Mouse (Mus musculus) forebrain, embryonic 10.5 days (tissue): ENCODE measurements around the gene Itm2b. TPM values are rescaled to one million over a fixed set of nuclear protein-coding genes. Genes with fewer than 3 reads are reported as not detected.

ENCODE experiments used
- DNase-seq: peaks from one replicate; pipeline ENCODE4 v3.0.0-alpha.2; 2017; ENCODE audit warnings: low spot score; ENCODE audit errors: extremely low spot score
- H3K27ac ChIP-seq: fragments of 300-500 bp; sonication (generic); 2 replicates; pipeline ENCODE4 v1.5.1; 2016; ENCODE audit warnings: mild to moderate bottlenecking
- H3K27me3 ChIP-seq: fragments of 300-500 bp; sonication (generic); 2 replicates; pipeline ENCODE4 v1.6.1; 2016; ENCODE audit warnings: mild to moderate bottlenecking; ENCODE audit not compliant: poor library complexity, severe bottlenecking
- H3K36me3 ChIP-seq: fragments of 300-500 bp; sonication (generic); replicated peaks from 2 replicates; pipeline ENCODE4 v1.6.1; 2016; ENCODE audit warnings: mild to moderate bottlenecking, moderate library complexity
- H3K4me1 ChIP-seq: fragments of 300-500 bp; sonication (generic); 2 replicates; pipeline ENCODE4 v1.6.1; 2016
- H3K4me3 ChIP-seq: fragments of 300-500 bp; sonication (generic); 2 replicates; pipeline ENCODE4 v1.5.1; 2016; ENCODE audit warnings: mild to moderate bottlenecking, moderate library complexity
- H3K9me3 ChIP-seq: fragments of 300-500 bp; sonication (generic); 2 replicates; pipeline ENCODE4 v1.6.1; 2016; ENCODE audit warnings: mild to moderate bottlenecking, moderate library complexity
- WGBS: fragments of 180-500 bp; shearing (Covaris S2); methylation state at CpG from one replicate; pipeline ENCODE4 v1.1.7; 2016; 5-methylcytosine and 5-hydroxymethylcytosine counted together
- polyA plus RNA-seq: library from polyadenylated mRNA; unstranded; fragments of >200 nt; fragmentation: Nextera tagmentation; extraction: Ambion mirVana; gene quantifications from 2 replicates; pipeline ENCODE4 v1.2.1, GENCODE M21; 2016

Gene Itm2b
- polyA plus RNA-seq, 1 experiment from 2014 or later = 209 TPM

DNA sequence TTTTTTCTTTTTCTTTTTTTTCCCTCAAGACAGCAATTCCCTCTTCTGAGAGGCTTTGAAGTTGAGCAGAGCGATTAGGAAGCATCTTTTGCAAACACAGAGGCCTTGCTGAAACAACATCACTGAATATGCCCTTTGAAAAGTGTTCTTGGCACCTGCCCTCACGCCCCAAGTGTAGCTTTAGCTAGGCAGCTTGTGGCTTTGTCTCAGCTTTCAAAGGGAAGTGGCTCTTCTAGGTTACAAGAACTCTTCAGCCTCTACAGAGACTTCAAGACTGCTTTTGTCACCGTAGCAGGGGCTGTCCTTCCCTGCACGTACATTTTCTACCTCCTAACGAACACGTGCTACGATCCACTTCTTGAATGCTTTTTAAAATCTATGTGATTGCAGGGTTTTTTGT is 4.0 kb upstream of the Itm2b start:
- no peak for DNase-seq
- H3K36me3 ChIP-seq = no peaks in the 10 kb centered on the region
- 58% methylated on average over 7 of the region's 7 CpGs for WGBS
- H3K4me3 ChIP-seq = no peak overlapping the region
- H3K27ac ChIP-seq = no peak overlapping the region
- no peaks in the 10 kb centered on the region for H3K9me3 ChIP-seq
- peaks cover 7% of the 10 kb centered on the region; the same call in 1 of the 2 replicates for H3K27me3 ChIP-seq
- H3K4me1 ChIP-seq = peaks cover 26% of the 10 kb centered on the region

DNA sequence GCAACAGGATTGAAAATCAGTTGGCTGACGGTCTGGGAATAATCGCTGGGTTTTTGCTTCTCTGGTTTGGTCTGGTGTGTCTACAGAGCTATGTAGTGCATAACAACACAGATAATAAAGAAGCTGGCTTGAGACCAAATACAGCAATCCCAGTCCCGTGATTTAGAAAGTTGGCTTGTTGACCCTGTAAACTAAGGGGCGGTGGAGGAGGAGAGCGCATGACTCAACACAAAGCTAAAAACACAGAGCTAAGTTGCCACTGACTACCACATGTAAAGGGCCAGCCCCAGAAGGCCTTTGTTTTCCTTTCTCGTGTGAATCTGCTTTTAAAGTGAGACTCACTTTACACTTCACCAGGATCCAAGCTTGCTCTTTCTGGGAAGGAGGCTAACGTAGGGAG is 3.5 kb upstream of the Itm2b start:
- no peaks in the 10 kb centered on the region for H3K9me3 ChIP-seq
- H3K27ac ChIP-seq = peak overlapping the region; percentile 68
- DNase-seq = no peak
- 78% methylated on average over 7 of the region's 7 CpGs for WGBS
- peaks cover 31% of the 10 kb centered on the region for H3K4me1 ChIP-seq
- peaks cover 7% of the 10 kb centered on the region; the same call in 1 of the 2 replicates for H3K27me3 ChIP-seq
- no peak overlapping the region for H3K4me3 ChIP-seq
- no peaks in the 10 kb centered on the region for H3K36me3 ChIP-seq

DNA sequence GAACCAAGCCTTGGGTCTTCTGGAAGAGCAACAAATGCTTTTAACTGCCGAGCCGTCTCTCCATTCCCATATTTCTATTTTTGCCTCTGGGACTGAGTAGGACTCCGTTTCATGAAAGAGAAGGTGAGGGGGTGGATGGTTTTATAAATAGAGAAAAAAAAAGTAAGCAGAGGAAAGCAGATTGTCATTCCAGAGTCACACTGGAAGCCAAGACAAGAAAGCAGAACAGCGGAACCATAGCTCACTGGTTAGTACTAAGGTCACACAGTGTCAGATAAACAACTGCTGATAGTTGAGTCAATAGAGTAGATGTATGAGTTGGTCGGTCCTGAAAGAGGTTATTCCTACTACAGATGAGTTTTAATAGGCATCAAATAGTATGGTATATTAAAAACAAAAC is 1.4 kb upstream of the Itm2b start:
- H3K27me3 ChIP-seq = peaks cover 7% of the 10 kb centered on the region; the same call in 1 of the 2 replicates
- H3K36me3 ChIP-seq = no peaks in the 10 kb centered on the region
- no peak for DNase-seq
- H3K9me3 ChIP-seq = no peaks in the 10 kb centered on the region
- 87% methylated on average over 5 of the region's 5 CpGs for WGBS
- H3K4me3 ChIP-seq = no peak overlapping the region
- no peak overlapping the region for H3K27ac ChIP-seq
- H3K4me1 ChIP-seq = peaks cover 51% of the 10 kb centered on the region

DNA sequence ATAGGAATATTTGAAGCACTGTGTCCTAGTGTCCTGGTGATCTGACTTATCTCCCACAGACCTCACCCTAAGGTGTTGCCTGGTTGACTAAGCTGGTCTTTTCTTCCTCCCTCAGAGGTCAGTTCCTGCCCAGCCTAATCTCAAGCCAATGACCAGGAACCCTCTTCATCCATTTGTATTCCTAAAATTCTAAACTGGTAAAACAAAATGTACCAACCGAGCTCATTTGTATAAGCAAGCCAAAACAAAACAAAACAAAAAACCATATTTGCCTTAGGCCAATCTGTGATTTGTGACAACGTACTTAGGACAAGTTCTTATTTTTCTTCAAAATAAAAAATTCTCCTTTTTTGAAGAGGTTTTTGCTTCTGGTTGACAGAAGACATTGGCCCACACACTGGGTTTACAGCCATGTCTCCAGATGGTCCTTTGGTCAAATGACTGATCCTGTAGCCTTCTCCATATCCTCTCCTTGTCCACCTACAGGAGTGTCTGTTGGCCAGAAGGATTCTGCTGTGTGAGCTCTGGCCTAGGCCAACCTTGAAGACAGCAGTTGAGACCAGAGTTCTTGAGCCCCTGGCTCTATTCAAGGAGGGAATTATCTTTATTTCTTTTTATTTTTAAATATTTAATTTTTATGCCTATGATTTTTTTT is 758 bp upstream of the Itm2b start:
- peak overlapping the region; percentile 96 for H3K4me3 ChIP-seq
- H3K27ac ChIP-seq = peak overlapping the region; percentile 96

DNA sequence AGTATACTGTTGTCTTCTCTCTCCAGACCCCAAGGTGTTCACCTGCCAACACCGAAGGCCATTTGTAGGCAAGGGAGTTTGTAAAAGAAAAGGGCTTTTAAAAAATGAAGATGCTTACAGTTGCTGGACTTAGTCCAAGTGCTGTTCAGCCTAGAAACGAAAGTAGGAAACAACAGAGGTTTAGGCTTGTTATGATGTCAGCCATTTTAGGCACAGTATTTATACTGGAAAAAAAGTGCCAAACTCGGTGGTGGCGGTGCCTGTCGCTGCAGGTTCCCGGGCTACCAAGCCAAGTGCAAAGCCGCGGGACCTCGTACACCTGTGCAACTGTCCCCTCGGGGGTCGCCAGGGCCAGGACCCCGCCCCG is 560 bp downstream of the Itm2b start:
- H3K36me3 ChIP-seq = 0 out of 2 replicates have a peak, but pooled peaks cover 1% of the 10 kb centered on the region
- WGBS = 1% methylated on average over 13 of the region's 13 CpGs
- H3K9me3 ChIP-seq = no peaks in the 10 kb centered on the region
- peak overlapping the region; percentile 96 for H3K4me3 ChIP-seq
- H3K4me1 ChIP-seq = peaks cover 52% of the 10 kb centered on the region
- DNase-seq = no peak
- H3K27me3 ChIP-seq = no peaks in the 10 kb centered on the region
- H3K27ac ChIP-seq = peak overlapping the region; percentile 96

More for the DNA sequence above, 758 bp upstream of the Itm2b start:
- Histone ChIP-seq H3K27me3 (peaks cover 7% of the 10 kb centered on the region; the same call in 1 of the 2 replicates), H3K4me1 (peaks cover 52% of the 10 kb centered on the region), H3K9me3 (no peaks in the 10 kb centered on the region), H3K36me3 (no peaks in the 10 kb centered on the region)
- DNase-seq = no peak
- WGBS = 82% methylated on average over 2 of the region's 2 CpGs

DNA sequence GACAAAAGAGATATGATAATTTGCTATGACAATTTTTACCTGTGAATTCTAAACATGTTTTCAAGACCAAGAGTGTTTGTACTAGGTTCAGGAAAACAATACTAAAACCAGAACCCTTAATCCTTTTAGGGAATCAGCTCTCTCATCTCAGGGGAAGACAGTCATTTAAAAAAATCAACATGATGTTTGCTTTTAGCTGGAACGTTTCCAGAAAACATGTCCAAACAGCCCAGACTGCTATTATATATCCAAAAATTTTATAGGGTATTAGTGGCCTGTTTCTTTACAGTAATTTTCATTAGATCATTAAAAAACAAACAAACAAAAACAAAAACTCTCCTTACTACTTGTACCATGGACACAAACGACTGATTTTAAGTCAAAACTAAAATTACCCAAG is 1.3 kb downstream of the Itm2b start:
- no peak overlapping the region for H3K27ac ChIP-seq
- no peak for DNase-seq
- peaks cover 7% of the 10 kb centered on the region for H3K36me3 ChIP-seq
- peaks cover 46% of the 10 kb centered on the region for H3K4me1 ChIP-seq
- no peaks in the 10 kb centered on the region for H3K27me3 ChIP-seq
- H3K9me3 ChIP-seq = no peaks in the 10 kb centered on the region
- 61% methylated on average over 2 of the region's 2 CpGs for WGBS
- H3K4me3 ChIP-seq = peak overlapping the region; percentile 96

DNA sequence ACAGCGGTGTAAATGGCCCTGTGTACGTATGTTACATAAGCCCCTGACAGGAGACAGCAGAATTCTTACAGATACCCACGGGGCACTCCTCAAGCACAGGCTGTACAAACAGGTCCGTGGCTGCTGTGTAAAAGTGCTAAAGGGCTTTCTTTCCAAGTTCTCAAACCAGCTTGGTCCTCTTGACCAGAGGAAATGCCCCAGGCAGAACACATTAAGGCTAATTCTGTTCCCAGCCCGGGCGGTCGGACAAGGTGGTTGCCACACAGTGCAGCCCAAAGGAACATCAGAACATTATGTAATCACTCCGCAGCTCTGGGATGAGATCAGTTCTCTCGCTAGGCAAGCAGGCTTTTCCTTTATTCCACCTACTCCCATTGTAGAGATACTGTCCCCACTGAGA is 2.4 kb downstream of the Itm2b start:
- WGBS = 76% methylated on average over 9 of the region's 9 CpGs
- no peak for DNase-seq

DNA sequence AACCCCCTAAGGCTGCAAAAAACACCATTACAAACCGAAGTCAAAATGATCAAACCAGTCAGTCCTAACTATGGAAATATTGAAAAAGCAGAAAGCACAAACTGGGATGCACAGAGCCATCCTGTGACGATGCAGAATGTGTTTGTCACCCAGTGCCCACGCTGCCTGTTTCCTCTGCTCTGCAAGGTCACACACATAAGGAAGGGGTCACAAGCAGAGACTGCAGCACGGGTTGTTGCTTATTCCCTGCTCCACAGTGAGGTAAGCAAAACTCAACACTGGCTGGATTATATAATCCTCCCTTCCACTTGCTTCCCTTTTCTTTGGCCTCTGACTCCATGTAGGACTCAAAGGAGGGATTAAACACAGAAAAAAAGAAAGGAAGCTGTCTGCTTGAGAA is 3.5 kb downstream of the Itm2b start:
- peaks cover 17% of the 10 kb centered on the region for H3K36me3 ChIP-seq
- no peak overlapping the region for H3K4me3 ChIP-seq
- H3K27ac ChIP-seq = no peak overlapping the region
- H3K27me3 ChIP-seq = no peaks in the 10 kb centered on the region
- no peak for DNase-seq
- 74% methylated on average over 4 of the region's 4 CpGs for WGBS
- H3K4me1 ChIP-seq = peaks cover 40% of the 10 kb centered on the region
- no peaks in the 10 kb centered on the region for H3K9me3 ChIP-seq

More for the DNA sequence above, 2.4 kb downstream of the Itm2b start:
- Histone ChIP-seq H3K36me3 (peaks cover 17% of the 10 kb centered on the region), H3K27me3 (no peaks in the 10 kb centered on the region), H3K27ac (0 out of 2 replicates have a peak overlapping the region, but pooled peaks have one; percentile 11), H3K4me3 (peak overlapping the region; percentile 30; the same call in 1 of the 2 replicates), H3K4me1 (peaks cover 40% of the 10 kb centered on the region), H3K9me3 (no peaks in the 10 kb centered on the region)

DNA sequence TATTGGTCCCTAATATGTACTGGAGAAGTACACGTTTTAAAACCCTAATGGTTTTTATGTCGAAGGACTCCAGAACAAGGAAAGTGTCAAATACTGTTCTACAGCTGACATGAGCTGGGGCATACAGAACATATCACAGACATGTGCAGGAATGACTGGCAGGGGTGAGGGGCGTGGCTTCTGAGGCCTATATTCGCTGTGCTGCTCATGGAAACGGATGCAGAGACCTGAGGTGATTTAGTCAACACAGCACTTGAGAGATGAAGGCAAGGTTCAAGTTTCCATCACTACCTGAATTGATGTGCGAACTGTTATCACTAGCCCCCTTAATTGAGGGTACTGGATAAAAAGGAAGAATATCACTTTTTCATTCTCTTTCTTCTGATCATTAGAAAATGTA is 7.3 kb downstream of the Itm2b start:
- Histone ChIP-seq H3K36me3 (peaks cover 19% of the 10 kb centered on the region), H3K27ac (no peak overlapping the region), H3K4me1 (peaks cover 20% of the 10 kb centered on the region), H3K9me3 (no peaks in the 10 kb centered on the region), H3K4me3 (no peak overlapping the region), H3K27me3 (no peaks in the 10 kb centered on the region)
- WGBS = 89% methylated on average over 6 of the region's 6 CpGs
- DNase-seq = no peak

DNA sequence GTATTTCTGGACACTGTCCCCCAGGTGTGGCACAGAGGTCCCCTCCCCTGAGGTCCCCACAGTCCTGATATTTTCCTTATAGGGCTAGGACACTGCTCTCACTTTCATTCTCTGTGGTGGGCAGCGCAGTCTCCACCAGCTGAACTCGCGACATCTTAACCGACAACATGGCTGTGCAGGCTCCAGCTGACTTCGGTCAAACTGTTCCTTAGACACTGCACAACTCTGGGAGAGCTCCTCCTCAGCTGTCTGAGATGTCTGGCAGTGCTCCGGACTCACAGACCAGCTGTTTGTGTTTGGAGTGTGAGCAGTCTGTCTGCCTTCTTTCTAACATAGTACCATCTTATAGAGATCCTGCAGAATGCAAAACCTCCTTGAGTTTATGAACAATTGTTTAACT is 8.2 kb downstream of the Itm2b start:
- WGBS = 93% methylated on average over 6 of the region's 6 CpGs
- DNase-seq = no peak
- H3K36me3 ChIP-seq = peaks cover 19% of the 10 kb centered on the region

DNA sequence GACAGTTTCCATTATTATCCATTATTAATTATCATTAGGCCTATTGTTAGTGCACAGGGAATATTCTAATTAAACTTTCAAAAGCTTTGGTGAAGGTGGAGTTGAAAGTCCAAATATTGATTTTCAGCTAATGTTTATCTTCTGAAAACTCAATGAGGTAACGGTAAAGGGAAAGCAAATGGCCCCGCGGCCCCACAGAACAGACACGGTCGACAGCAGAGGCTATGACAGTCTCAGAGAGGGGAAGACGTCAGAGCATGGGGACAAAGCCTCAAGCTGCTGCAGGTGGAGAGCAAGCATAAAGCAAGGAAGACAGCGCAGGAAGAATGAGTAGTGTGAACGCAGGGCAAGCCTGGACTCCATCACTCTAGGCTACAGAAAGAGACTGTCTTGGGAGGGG is 9.2 kb downstream of the Itm2b start:
- H3K4me3 ChIP-seq = no peak overlapping the region
- no peaks in the 10 kb centered on the region for H3K27me3 ChIP-seq
- H3K27ac ChIP-seq = no peak overlapping the region
- WGBS = 76% methylated on average over 8 of the region's 8 CpGs
- no peaks in the 10 kb centered on the region for H3K9me3 ChIP-seq
- DNase-seq = no peak
- peaks cover 24% of the 10 kb centered on the region for H3K36me3 ChIP-seq
- H3K4me1 ChIP-seq = peaks cover 7% of the 10 kb centered on the region

More for the DNA sequence above, 8.2 kb downstream of the Itm2b start:
- Histone ChIP-seq H3K4me1 (peaks cover 11% of the 10 kb centered on the region), H3K9me3 (no peaks in the 10 kb centered on the region), H3K4me3 (no peak overlapping the region), H3K27ac (no peak overlapping the region), H3K27me3 (no peaks in the 10 kb centered on the region)

DNA sequence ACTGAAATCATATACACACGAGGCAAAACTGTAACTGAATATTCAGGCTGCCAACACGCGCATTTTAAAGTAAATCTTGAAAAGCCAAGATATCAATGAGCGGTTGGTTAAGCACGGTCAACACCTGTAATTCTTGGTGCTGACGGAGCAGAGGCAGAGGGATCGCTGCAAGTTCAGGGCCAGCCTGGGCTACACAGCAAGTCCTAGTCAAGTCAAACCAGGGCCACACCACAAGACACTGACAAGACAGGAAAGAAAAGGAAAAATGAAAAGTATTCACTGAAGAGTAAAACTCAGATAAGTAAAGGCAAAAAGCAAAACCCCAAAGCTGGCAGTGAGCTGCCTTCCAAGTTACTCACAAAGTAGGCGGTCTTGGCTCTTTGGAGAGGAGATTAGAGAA is 9.6 kb downstream of the Itm2b start:
- peaks cover 26% of the 10 kb centered on the region for H3K36me3 ChIP-seq
- H3K27me3 ChIP-seq = no peaks in the 10 kb centered on the region
- 94% methylated on average over 8 of the region's 8 CpGs for WGBS
- H3K4me3 ChIP-seq = no peak overlapping the region
- H3K4me1 ChIP-seq = peaks cover 7% of the 10 kb centered on the region
- H3K27ac ChIP-seq = no peak overlapping the region
- no peaks in the 10 kb centered on the region for H3K9me3 ChIP-seq
- DNase-seq = no peak

DNA sequence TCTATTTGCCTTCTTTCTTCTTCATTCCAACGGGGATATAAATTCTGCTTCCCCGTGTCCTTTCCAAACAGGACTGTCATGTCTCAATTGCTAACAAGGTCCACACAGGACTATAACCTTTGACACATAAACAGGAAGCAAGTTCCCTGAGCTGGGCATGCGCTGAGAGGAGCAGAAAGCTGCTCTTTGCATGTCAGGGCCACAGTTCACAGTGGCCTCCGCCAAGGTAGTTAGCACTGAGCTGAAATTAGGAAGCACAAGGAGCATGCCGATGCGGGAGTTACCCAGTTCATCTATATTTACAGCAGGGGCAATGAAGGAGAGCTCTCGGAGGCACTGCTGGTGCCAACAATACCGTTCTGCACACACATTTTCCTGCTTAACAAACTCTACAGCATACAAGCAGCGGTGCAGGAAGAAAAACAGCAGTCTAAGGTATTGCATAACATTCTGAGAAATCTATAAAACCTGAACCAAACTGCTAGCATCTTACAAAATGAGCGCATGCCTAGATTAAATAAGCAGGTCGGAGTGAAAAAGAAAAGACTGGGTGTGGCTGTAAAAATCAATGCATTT is 10.7 kb downstream of the Itm2b start:
- H3K36me3 ChIP-seq = peaks cover 26% of the 10 kb centered on the region
- H3K4me1 ChIP-seq = peaks cover 7% of the 10 kb centered on the region
- H3K9me3 ChIP-seq = no peaks in the 10 kb centered on the region
- no peaks in the 10 kb centered on the region for H3K27me3 ChIP-seq
- no peak overlapping the region for H3K27ac ChIP-seq
- no peak overlapping the region for H3K4me3 ChIP-seq
- DNase-seq = no peak
- 82% methylated on average over 11 of the region's 11 CpGs for WGBS
